ENCODE assay signal across 19 mouse cellular contexts in genomic region chr9:15114102-15114501, GRCm38 (mm10). TPM values are rescaled to one million over a fixed set of nuclear protein-coding genes. Genes with fewer than 3 reads are reported as not detected.
"Had no signal": no experiment of that assay in that cellular context is flagged by ENCODE, and none has a peak within 500 bp of the region (broad histone marks: within the 10 kb centered on the region; RNA-seq: fewer than 3 reads in every experiment).

No protein-coding gene starts in this region.

- H3K4me2 ChIP-seq: limb, embryonic 15.5 days; liver, embryonic 12.5 days; lung, embryonic 14.5 days; midbrain, embryonic 12.5 days; neural tube, embryonic 15.5 days; stomach, embryonic 15.5 days had no signal

- H3K27me3 ChIP-seq: limb, embryonic 15.5 days; liver, embryonic 12.5 days; midbrain, embryonic 12.5 days; neural tube, embryonic 15.5 days; stomach, embryonic 15.5 days had no signal

- H3K9me3 ChIP-seq: limb, embryonic 15.5 days; liver, embryonic 12.5 days; midbrain, embryonic 12.5 days; neural tube, embryonic 15.5 days; stomach, embryonic 15.5 days had no signal

- H3K27ac ChIP-seq: kidney, postnatal 0 days; layer of hippocampus, adult 2 months; limb, embryonic 15.5 days; liver, embryonic 12.5 days; midbrain, embryonic 12.5 days; neural tube, embryonic 15.5 days; stomach, embryonic 15.5 days had no signal

- ATAC-seq: liver, embryonic 12.5 days had no signal

- H3K4me3 ChIP-seq: layer of hippocampus, adult 2 months; limb, embryonic 15.5 days; liver, embryonic 12.5 days; midbrain, embryonic 12.5 days; neural tube, embryonic 15.5 days; stomach, embryonic 15.5 days had no signal

- H3K36me3 ChIP-seq: limb, embryonic 15.5 days; liver, embryonic 12.5 days; midbrain, embryonic 12.5 days; neural tube, embryonic 15.5 days; stomach, embryonic 15.5 days had no signal

- DNase-seq: kidney, adult 8-10 months; kidney, postnatal 4 days; lung, embryonic 14.5 days; lung, postnatal 10 days; lung, postnatal 4 days; thymus, adult 2 months; thymus, postnatal 36 days had no signal

- H3K4me1 ChIP-seq: limb, embryonic 15.5 days; liver, embryonic 12.5 days; midbrain, embryonic 12.5 days; neural tube, embryonic 15.5 days; stomach, embryonic 15.5 days had no signal

- H3K9ac ChIP-seq: limb, embryonic 15.5 days; liver, embryonic 12.5 days; lung, embryonic 14.5 days; midbrain, embryonic 12.5 days; neural tube, embryonic 15.5 days; stomach, embryonic 15.5 days had no signal

RNA-seq across cellular contexts. Expression of gene Hephl1, which starts 2.2 kb away (rescaled TPM):
- total RNA-seq: layer of hippocampus, adult 2 months; layer of hippocampus, postnatal 10 days; left cerebral cortex, postnatal 36 days; megakaryocyte, adult 5-6 weeks had no signal
- polyA plus RNA-seq: kidney, postnatal 0 days; liver, embryonic 12.5 days; liver, embryonic 16.5 days; lung, embryonic 14.5 days; midbrain, embryonic 12.5 days; neural tube, embryonic 11.5 days; stomach, embryonic 15.5 days had no signal
